Mouse (Mus musculus): ENCODE data around the gene Dhrs9.

The Dhrs9 gene

DNA sequence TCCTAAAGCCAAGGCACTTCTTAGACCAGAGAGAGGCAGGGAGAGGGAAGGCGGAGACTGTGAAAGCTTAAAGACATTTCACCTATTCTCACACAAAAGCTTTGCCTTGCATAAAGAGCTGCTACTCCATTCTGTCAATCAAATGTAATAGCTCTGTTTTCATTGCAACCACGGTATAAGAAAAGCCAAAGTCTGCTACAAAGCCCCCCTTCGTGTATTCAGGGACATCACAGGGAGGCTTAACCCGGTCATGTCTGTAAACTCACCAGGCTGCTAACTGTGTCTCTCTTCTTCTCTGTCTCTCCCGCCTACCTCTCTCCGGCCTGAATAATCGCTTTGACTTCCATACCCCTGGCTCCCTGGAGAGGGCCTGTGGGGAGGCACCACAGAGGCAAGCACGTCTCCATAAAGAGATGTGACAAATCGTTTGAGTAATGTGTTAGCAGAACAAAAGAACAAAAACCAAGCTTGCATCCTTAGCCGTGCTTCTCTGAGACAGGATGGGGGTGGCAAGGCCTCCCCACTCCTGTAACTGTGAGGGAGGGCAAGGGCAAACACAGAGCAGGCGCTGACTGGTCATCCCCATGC is 38.1 kb downstream of the Dhrs9 start:
- DNase-seq (ENCODE audit: low spot score): no peak

DNA sequence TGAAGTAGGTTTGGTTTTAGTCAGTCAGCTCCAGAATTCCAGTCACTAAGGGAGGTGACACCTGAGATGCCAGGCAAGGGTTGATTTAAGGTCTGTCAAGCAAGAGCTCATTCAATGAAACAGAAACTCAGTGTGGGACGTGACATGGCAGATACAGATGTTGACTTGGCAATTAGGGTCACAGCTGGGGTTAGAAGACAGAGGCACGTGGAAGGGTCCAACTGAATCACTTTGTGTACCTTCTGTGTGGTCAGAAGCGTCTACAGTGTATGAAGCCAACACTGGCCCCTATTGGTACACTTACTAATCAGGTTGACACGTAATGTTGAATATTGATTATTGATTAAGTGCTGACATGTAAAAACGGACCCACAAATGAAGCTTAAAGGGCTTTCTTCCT is 44.6 kb downstream of the Dhrs9 start:
- no peak for DNase-seq (ENCODE audit: low spot score)

DNA sequence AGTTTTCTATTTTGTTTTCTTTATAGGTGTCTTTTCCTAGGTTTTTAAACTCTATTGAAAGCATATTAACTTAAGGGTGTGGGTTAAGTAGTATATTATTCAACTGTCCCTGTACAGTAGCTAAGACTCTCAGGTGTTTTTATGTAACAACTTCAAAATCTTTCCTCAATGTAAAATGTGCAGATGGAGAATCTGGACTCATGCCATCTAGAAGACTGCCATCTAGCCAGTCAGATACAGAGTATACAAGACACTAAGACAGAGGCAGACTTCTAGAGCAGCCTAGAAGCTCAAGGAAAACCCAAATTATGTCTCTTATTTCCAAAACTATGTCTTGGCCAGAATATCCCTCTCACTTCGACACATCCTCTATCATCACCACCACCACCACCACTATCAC is 45.8 kb downstream of the Dhrs9 start:
- DNase-seq (ENCODE audit: low spot score): no peak

DNA sequence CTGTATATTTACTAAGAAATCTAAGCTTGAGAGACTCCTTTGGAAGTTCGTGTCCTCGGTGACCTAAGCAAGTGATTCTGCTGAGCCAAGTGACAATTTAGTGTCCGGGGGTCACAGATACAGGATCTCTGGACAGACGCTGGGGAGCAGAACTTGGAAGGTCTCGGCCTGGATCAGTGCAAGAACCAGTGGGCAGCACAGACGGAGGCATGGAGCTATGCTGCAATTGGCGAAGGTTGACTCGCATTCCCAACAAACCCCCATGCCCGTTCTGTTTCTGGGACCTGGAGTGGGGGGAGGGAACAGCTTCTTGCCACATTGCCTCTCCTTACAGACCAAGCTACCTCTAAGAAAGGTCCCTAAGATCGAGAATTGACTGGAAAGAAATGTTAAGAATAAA is 46.9 kb downstream of the Dhrs9 start:
- DNase-seq (ENCODE audit: low spot score): no peak

DNA sequence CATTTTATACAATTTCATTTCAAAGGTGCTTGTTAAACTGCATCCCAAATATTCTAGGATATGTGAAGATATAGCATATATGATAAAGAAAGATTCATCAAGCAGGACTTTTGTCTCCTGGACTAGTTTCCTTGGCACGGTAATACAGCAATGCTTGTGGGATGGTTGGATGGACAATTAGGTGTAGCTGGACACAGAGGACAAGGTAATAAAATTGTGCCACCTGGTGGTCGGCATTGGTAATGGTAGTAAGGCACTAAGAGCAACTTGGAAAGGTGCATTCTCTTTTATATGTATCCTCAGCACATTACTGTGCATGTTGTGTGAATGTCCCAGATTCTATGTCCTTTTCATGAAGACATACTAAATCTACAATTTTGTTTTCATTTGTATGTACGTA is 47.9 kb downstream of the Dhrs9 start:
- peak; percentile 68 for DNase-seq (ENCODE audit: low spot score)

DNA sequence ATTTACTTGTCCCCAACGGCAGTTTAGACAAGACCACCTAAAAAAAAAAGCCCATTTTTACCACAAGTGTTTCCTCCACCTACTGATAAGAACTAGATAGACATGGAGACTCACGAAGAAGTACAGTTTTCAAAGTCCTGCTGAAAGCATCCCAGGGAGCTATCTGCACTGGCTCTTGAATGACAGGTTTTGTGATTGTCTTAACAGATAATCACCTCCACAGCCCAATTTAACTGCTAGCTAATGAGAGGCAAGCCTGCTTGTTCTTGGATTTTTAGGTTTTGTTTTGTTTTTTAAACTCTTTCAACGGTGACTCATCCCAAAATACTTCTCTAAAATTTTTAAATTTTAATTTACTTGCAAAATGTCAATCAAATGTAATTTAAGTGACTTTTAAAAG is 61.4 kb downstream of the Dhrs9 start:
- no peak for DNase-seq (ENCODE audit: low spot score)

DNA sequence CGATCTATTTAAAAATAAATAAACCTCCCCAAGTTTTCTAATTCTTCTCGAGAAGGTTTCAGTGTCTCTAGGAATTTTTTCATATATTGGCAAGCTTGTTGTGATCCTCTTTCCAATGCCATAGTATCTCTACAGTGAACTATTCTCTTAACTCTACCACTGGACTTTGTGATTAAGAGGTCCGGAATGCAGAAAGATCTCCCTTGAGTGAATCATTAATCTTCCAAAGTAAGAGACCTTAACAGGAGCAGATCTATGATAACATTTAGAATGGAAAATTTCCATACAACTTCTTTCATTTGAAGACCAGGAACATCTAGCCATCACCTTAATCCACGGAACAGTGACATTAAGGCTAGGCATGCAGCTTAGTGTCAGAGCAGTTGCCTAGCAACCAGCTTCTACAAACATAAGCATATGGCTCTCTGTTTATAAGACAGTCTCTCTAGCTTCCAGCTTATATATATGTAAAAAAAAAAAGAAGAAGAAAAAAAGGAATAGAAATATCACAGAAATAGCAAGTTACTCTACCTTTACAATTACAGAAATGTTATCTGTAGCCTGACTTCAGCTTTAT is 65.7 kb downstream of the Dhrs9 start:
- DNase-seq (ENCODE audit: low spot score): no peak

DNA sequence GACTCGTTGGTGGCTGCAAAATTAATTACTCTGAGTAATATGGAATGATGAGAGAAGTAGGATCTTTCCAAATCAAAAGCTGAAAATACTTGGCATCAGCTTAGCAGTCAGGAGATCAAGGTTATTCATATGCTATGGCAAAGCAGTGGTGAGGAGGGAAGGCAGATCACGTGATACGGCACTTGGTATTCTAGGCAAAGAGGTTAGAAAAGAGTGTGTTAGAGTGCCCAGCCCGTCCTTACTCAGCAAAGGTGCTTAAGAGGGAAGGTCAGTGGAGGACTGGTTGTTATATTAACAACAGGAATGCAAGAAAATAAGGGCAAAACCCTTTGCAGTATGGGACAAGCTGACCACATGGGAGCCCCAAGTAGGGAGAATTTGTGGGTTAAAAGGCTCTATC is 68.3 kb downstream of the Dhrs9 start:
- DNase-seq (ENCODE audit: low spot score): no peak

DNA sequence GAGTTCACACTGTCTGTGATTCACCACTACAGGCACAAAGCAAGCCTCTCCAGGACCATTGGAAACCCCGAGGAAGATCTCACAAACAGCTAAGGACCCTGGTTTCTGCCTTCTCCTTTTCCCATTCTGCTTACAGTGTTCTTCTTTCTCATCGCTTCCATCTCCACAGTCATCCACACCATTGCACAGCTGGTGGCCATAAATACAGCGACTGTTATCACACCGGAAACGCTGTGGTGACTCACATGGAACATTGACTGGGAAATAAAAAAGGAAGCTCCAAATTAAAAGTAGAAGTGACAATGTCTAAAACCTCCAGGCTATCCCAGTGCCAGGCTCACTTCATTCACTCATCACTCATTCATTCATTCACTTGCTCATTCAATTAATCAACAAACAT is 70.9 kb downstream of the Dhrs9 start:
- DNase-seq (ENCODE audit: low spot score): no peak
